Mouse (Mus musculus) kidney, adult 11 months (tissue): Measurements from ENCODE around the gene Gdpgp1.
A peak's percentile ranks its signal among the peaks of the same experiment; 100 is the strongest.

Experiments
- DNase-seq: peaks from one replicate; pipeline ENCODE4 v3.0.0; 2022

The Gdpgp1 gene

DNA sequence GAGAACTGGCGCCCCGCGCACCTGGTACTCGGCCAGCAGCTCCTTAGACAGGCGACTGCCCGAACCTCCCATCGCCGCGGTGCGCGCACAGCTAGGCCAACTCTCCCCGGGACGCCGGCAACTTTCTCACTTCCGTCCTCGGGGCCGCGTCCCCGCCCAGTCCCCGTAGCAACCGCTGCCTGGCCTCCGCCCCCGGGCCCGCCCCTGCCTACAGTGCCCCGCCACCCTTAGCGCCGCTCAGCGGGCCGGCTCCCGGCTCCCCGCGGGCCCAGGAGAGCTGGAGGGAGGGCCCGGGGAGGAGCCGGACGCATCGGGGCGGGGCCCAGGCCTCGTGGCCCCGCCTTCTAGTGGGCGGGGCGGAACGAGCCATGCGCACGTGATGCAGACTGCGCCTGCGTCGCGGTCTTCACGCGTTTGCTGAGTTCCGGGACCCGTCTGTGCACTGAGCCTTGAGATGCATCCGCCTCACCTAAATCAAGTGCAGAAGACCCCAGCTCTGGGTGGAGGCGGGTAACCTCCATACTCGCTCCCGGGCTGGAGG is at the start of gene Gdpgp1, which contains the start of gene Cib1:
TSS of gene Gdpgp1 (plus strand) at position 377 of the 541 bp plus-strand sequence.
TSS of gene Cib1 (minus strand) at position 325 of the 541 bp plus-strand sequence.
- DNase-seq: peak; percentile 97

GRCm38 (mm10) chr7:80183466-80183865 is 49.2 kb upstream of the Gdpgp1 start:
- no peak for DNase-seq

DNA sequence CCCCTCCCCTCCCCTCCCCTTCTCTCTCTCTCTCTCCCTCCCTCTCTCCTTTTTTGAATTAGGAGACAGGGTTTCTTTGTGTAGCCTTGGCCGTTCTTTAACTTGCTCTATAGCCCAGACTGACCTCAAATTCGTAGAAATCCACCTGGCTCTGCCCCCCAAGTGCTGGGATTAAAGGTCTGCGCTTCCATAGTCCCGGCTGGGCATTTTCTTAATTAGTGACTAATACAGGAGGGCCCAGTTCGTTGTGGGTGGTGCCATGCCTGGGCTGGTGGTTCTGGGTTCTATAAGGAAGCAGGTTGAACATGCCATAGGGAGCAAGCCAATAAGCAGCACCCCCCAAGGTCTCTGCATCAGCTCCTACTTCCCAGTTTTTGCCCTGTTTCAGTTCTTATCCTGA is 48.7 kb upstream of the Gdpgp1 start:
- DNase-seq: peak; percentile 71

- DNase-seq: no peak
Measured at GRCm38 (mm10) chr7:80184551-80184950, 48.1 kb upstream of the Gdpgp1 start.

- no peak for DNase-seq
Measured at GRCm38 (mm10) chr7:80184968-80185367, 47.7 kb upstream of the Gdpgp1 start.

DNA sequence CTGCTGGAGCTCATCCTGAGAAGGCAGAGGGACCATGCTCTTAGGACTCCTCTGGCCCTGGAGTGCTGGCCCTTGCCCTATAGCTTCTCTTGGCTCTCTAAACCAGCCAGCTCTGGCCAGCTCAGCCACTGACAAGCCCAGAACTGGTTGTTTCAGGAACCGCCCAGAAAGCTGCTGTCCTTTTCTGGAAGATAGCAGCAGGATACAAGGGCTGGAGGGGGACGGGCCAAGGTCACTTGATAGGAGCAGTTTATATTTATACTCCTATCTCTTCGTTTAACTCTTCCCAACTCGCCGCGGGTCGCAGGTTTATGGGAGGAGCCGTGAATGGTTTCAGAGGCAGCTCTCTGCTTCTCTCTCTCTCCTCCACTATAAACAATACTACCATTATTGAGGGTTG is 46.6 kb upstream of the Gdpgp1 start:
- peak; percentile 89 for DNase-seq

- DNase-seq: peak; percentile 96
Measured at GRCm38 (mm10) chr7:80186531-80187296, 46.0 kb upstream of the Gdpgp1 start, which contains the start of gene Sema4b. Sema4b (plus strand) TSS chr7:80186841.

DNA sequence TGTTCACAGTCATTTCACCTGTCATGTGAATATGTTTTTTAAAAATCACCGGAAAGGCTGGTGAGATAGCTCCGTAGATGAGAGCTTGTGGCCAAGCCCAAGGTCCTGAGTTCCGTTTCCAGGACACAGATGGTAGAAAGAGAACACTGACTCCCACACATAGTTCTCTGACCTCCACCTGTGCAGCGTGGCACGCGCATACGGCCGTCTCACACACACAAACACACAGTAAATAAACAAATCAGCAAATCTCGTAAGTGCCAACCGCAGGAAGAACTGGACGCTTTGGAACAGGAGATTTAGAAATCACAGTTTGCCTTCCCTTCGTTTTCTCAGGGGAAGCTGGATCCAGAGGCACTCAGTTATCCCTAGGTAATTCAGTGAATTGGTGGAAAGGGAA is 45.2 kb upstream of the Gdpgp1 start:
- no peak for DNase-seq

- DNase-seq: no peak
Measured at GRCm38 (mm10) chr7:80188579-80189125, 44.0 kb upstream of the Gdpgp1 start.

GRCm38 (mm10) chr7:80189147-80189933 is 43.3 kb upstream of the Gdpgp1 start:
- no peak for DNase-seq

GRCm38 (mm10) chr7:80191455-80191854 is 41.2 kb upstream of the Gdpgp1 start:
- DNase-seq: peak; percentile 74

- DNase-seq: peak; percentile 94
Measured at GRCm38 (mm10) chr7:80192226-80193061, 40.2 kb upstream of the Gdpgp1 start.

GRCm38 (mm10) chr7:80193941-80194739 is 38.5 kb upstream of the Gdpgp1 start:
- no peak for DNase-seq

GRCm38 (mm10) chr7:80195146-80195545 is 37.5 kb upstream of the Gdpgp1 start:
- no peak for DNase-seq

- DNase-seq: no peak
Measured at GRCm38 (mm10) chr7:80195576-80196263, 36.9 kb upstream of the Gdpgp1 start.

DNA sequence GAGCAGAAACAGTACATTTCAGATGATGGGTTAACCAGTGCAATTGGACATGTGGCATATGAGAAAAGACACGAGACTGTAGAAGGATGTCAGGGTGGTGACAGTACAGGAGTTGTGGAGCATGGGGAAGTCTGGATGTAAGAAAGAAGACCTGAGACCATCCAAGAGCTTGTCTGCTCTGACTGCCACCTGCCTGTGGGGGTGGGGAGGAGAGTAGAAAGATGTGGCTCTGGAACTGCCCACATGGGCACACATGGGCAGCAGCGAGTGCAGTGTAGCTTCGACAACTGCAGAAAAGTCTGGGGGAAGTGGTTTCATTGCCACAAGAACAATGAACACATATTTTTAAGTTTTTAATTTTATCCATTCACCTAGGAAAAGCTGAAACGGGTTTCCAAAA is 35.3 kb upstream of the Gdpgp1 start:
- no peak for DNase-seq

DNA sequence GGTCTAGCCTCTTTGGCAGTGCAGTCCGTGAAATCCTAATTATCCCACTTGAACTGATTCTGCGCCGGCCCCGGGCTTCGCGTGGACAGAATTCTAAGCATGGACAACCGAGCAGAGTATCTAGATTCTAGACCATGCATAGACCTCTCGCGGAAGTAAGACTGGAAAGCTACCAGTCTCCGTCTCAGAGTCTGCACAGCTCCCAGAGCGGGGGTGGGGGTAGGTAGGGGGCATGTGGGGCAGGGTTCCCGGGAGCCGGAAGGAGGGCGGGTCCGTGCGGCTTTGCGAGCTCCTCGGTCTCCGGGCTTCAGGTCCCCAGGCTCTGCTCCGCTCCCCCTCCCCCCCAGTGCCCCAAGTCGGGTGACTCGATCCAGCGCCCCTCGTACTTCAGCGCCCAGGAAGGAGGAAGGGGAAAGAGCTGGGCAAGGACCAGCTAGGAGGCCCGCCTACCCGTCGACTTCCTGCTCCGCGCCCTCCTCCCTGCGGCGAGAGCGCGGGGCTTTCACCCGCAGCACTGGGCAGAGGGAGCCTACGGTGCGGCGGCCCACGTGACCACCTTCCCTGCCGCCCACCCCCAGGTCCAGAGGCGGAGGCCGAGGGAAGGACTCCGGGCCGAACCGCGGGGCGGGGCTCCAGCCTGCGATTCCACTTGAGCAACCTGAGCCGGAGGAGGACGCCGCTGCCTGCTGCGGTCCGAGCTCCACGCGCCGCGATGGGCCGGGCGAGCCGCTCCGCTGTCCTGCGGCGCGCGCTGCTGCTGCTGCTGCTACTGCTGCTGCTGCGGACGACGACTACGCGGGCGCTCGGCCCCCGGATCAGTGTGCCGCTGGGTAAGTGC is 34.5 kb upstream of the Gdpgp1 start:
- peak; percentile 86 for DNase-seq

DNA sequence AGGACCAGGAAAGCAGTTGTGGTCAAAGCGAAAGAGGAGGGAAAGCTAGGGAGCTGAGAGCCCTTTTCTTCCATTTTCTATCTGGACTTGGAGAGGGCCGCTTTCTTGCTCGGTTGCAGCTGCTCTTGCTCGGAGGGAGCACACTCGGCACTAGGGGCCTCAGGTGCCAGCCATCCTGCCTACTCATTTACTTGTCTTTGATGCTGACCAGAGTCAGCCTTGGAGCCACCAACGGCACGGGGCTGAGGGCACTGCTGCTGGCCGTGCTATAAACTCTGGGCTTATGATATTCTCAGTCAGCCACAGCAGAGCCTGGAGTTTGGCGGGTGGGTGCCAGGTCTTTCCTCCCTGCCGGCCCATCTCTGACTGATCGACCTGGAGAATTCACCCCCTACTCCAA is 33.8 kb upstream of the Gdpgp1 start:
- DNase-seq: no peak

GRCm38 (mm10) chr7:80199286-80199685 is 33.4 kb upstream of the Gdpgp1 start:
- DNase-seq: no peak
